Mouse (Mus musculus) lung, postnatal 0 days (tissue): ENCODE results near the gene Phactr1. TPM values are rescaled to one million over a fixed set of nuclear protein-coding genes. Genes with fewer than 3 reads are reported as not detected.

Experiments used
- ATAC-seq: fragments of 200-750 bp; cut with Nextera tagmentation; 2 replicates; pipeline ENCODE4 v1.8.0; 2017; ENCODE audit warnings: moderate library complexity
- DNase-seq: peaks from one replicate; pipeline ENCODE4 v3.0.0-alpha.2; 2016; ENCODE audit warnings: low spot score
- H3K27ac ChIP-seq: fragments of 300-500 bp; sonication (generic); 2 replicates; pipeline ENCODE4 v1.5.1; 2014; ENCODE audit warnings: antibody characterized with exemption, mild to moderate bottlenecking, low read length, mixed read lengths
- H3K27me3 ChIP-seq: fragments of 300-500 bp; sonication (generic); replicated peaks from 2 replicates; pipeline ENCODE4 v1.6.1; 2014; ENCODE audit warnings: low read length, mixed read lengths; ENCODE audit not compliant: insufficient read depth
- H3K36me3 ChIP-seq: fragments of 300-500 bp; sonication (generic); 2 replicates; pipeline ENCODE4 v1.6.1; 2014; ENCODE audit warnings: low read length, mixed read lengths; ENCODE audit not compliant: insufficient read depth
- H3K4me1 ChIP-seq: fragments of 300-500 bp; sonication (generic); 2 replicates; pipeline ENCODE4 v1.6.1; 2014; ENCODE audit warnings: antibody characterized with exemption, low read depth, low read length, mixed read lengths; ENCODE audit not compliant: insufficient read depth
- H3K4me2 ChIP-seq: fragments of 300-500 bp; sonication (generic); replicated peaks from 2 replicates; pipeline ENCODE4 v1.6.1; 2014; ENCODE audit warnings: low read depth, mild to moderate bottlenecking, low read length, moderate library complexity, mixed read lengths
- H3K4me3 ChIP-seq: fragments of 300-500 bp; sonication (generic); 2 replicates; pipeline ENCODE4 v1.5.1; 2014; ENCODE audit warnings: low read depth, low read length
- H3K9ac ChIP-seq: fragments of 300-500 bp; sonication (generic); replicated peaks from 2 replicates; pipeline ENCODE4 v1.6.1; 2014; ENCODE audit warnings: low read depth, mild to moderate bottlenecking
- H3K9me3 ChIP-seq: fragments of 300-500 bp; sonication (generic); 2 replicates; pipeline ENCODE4 v1.6.1; 2016; ENCODE audit warnings: low read length, mixed read lengths
- CTCF ChIP-seq: IDR thresholded peaks from 2 replicates; pipeline ENCODE4 v1.5.1; 2016; ENCODE audit warnings: antibody characterized with exemption, mild to moderate bottlenecking
- EP300 ChIP-seq: IDR thresholded peaks from 2 replicates; pipeline ENCODE4 v1.6.1; 2016; ENCODE audit warnings: antibody characterized with exemption, mild to moderate bottlenecking, control low read depth
- whole genome bisulfite sequencing: fragments of 180-500 bp; shearing (Covaris S2); extraction: QIAGEN DNeasy Blood & Tissue Kit; methylation state at CpG from one replicate; pipeline ENCODE4 v1.1.7; 2014; 5-methylcytosine and 5-hydroxymethylcytosine counted together
- polyA plus RNA-seq: library from polyadenylated mRNA; unstranded; fragments of >200 nt; fragmentation: Nextera tagmentation; extraction: Ambion mirVana; gene quantifications from 2 replicates; pipeline ENCODE4 v1.2.1, GENCODE M21; 2015

The Phactr1 gene
- polyA plus RNA-seq, 1 experiment from 2014 or later: 31.4 TPM

- under 1% methylated on average over 44 of the region's 48 CpGs for WGBS
- Histone ChIP-seq H3K9me3 (no peaks in the 10 kb centered on the region), H3K9ac (peak within 1 kb of the TSS; percentile 76), H3K4me3 (peak within 1 kb of the TSS; percentile 63), H3K27ac (peak within 1 kb of the TSS; percentile 73), H3K27me3 (no peaks in the 10 kb centered on the region), H3K4me1 (0 out of 2 replicates have a peak, but pooled peaks cover 3% of the 10 kb centered on the region), H3K36me3 (no peaks in the 10 kb centered on the region), H3K4me2 (peak within 1 kb of the TSS; percentile 72)
- ATAC-seq (peak; percentile 99), DNase-seq (peak; percentile 97)
- TF ChIP-seq CTCF: peak; percentile 12; the same call in 1 of the 2 replicates
- TF ChIP-seq EP300: no peak
Observed at GRCm38 (mm10) chr13:43171020-43171710, 490.7 kb downstream of the Phactr1 start, which contains the start of gene Tbc1d7. Gene Tbc1d7 (minus strand): TSS chr13:43171501.

- ATAC-seq (no peak), DNase-seq (peak; percentile 54)
- H3K27me3 ChIP-seq: no peaks in the 10 kb centered on the region
- 33% methylated on average over 14 of the region's 14 CpGs for WGBS
- H3K4me2 ChIP-seq: peak overlapping the region; percentile 72
- no peak overlapping the region for H3K9ac ChIP-seq
- peak overlapping the region; percentile 63; the same call in 1 of the 2 replicates for H3K4me3 ChIP-seq
- H3K36me3 ChIP-seq: no peaks in the 10 kb centered on the region
- H3K27ac ChIP-seq: no peak overlapping the region
- 0 out of 2 replicates have a peak, but pooled peaks cover 3% of the 10 kb centered on the region for H3K4me1 ChIP-seq
- TF ChIP-seq CTCF (peak; percentile 62), EP300 (no peak)
- no peaks in the 10 kb centered on the region for H3K9me3 ChIP-seq
Observed at GRCm38 (mm10) chr13:43172036-43172713, 491.8 kb downstream of the Phactr1 start.

- Histone ChIP-seq H3K4me3 (no peak overlapping the region), H3K9ac (no peak overlapping the region), H3K4me1 (0 out of 2 replicates have a peak, but pooled peaks cover 3% of the 10 kb centered on the region), H3K9me3 (no peaks in the 10 kb centered on the region), H3K27me3 (no peaks in the 10 kb centered on the region), H3K36me3 (no peaks in the 10 kb centered on the region), H3K27ac (no peak overlapping the region), H3K4me2 (no peak overlapping the region)
- DNase-seq (peak; percentile 70), ATAC-seq (no peak)
- WGBS: 12% methylated on average over 9 of the region's 9 CpGs
- TF ChIP-seq CTCF (peak; percentile 91), EP300 (no peak)
Observed at GRCm38 (mm10) chr13:43173262-43173661, 492.8 kb downstream of the Phactr1 start.

- H3K4me2 ChIP-seq: no peak overlapping the region
- DNase-seq (no peak), ATAC-seq (no peak)
- no peak overlapping the region for H3K4me3 ChIP-seq
- WGBS: 93% methylated on average over 3 of the region's 3 CpGs
- H3K9me3 ChIP-seq: no peaks in the 10 kb centered on the region
- TF ChIP-seq CTCF: no peak
- TF ChIP-seq EP300: no peak
- H3K36me3 ChIP-seq: no peaks in the 10 kb centered on the region
- no peak overlapping the region for H3K27ac ChIP-seq
- H3K9ac ChIP-seq: no peak overlapping the region
- no peaks in the 10 kb centered on the region for H3K27me3 ChIP-seq
- 0 out of 2 replicates have a peak, but pooled peaks cover 2% of the 10 kb centered on the region for H3K4me1 ChIP-seq
Observed at GRCm38 (mm10) chr13:43176676-43177075, 496.3 kb downstream of the Phactr1 start.

GRCm38 (mm10) chr13:43177317-43177716, 496.9 kb downstream of the Phactr1 start:
- Histone ChIP-seq H3K9ac (no peak overlapping the region), H3K4me2 (no peak overlapping the region), H3K9me3 (no peaks in the 10 kb centered on the region), H3K36me3 (no peaks in the 10 kb centered on the region), H3K4me1 (no peaks in the 10 kb centered on the region), H3K27me3 (no peaks in the 10 kb centered on the region), H3K4me3 (no peak overlapping the region), H3K27ac (no peak overlapping the region)
- no peak for TF ChIP-seq CTCF
- TF ChIP-seq EP300: no peak
- 68% methylated on average over 7 of the region's 7 CpGs for WGBS
- ATAC-seq: no peak
- no peak for DNase-seq

- Histone ChIP-seq H3K9ac (no peak overlapping the region), H3K36me3 (no peaks in the 10 kb centered on the region), H3K27ac (no peak overlapping the region), H3K4me1 (no peaks in the 10 kb centered on the region; the same call in 1 of the 2 replicates), H3K4me2 (no peak overlapping the region), H3K4me3 (no peak overlapping the region), H3K9me3 (no peaks in the 10 kb centered on the region), H3K27me3 (no peaks in the 10 kb centered on the region)
- TF ChIP-seq EP300: no peak
- TF ChIP-seq CTCF: no peak
- WGBS: 63% methylated on average over 7 of the region's 7 CpGs
- ATAC-seq (no peak), DNase-seq (no peak)
Observed at GRCm38 (mm10) chr13:43181104-43181503, 500.7 kb downstream of the Phactr1 start.
